ENCODE assay signal across 8 mouse cellular contexts in the genomic region with DNA sequence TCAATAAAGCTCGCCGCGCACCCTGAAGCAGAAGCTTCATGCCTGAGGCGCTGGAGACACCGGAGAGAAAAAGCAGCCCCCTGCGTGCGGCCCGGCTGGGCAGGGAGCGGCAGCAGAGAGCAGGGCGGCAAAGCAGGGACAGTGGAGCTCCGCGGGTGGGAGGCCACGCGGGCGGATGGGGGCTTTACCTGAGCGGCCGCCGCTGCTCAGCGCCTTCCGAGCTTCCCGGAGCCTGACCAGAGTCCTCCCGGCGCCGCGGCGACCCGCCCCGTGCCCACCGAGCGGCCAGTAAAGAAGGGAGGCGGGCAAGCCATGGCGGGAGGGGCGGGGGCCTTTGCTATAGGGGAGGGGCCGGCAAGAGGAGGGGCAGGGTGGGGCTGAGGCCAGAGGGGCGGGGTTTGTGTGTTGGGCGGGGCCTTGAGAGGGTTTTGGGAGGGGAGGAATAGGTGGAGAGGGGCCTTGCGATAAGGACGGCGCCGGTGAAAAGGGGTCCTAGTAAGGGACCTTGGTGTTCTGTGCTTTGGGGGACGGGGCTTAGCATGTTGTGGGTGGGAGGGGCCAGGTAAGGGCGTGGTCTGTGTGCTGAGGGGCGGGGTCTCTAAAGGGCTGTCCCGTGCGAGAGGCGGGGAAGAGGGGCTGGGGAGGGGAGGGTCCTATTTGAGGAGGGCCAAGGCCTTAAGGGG. TPM values are rescaled to one million over a fixed set of nuclear protein-coding genes. Genes with fewer than 3 reads are reported as not detected.
DNase-seq lines count a peak whose midpoint lies in the region; ATAC-seq lines count a peak whose summit lies in the region.

A gene (minus strand): TSS at position 326 of the 683 bp plus-strand sequence.

- peak; percentile 83 for DNase-seq in ZHBTc4 (ENCODE audit: low read depth, low spot score)
- DNase-seq in cerebellum, adult 8-10 months: peak; percentile 39
- peak; percentile 45 for DNase-seq in forelimb bud, embryonic 11.5 days (ENCODE audit: low read depth, low spot score)
- peak; percentile 62 for DNase-seq in induced T-regulatory cell, adult 2 months (ENCODE audit: low read depth)
- peak; percentile 69 to 73 for DNase-seq in left cerebral cortex, postnatal 36 days (ENCODE audit: low spot score in 2 of 2)
- peak; percentile 72 for DNase-seq in right cerebral cortex, postnatal 25 days

- intact Hi-C loops in left cerebral cortex, postnatal 36 days (cut with DNase I): no loop called here

- peak; percentile 56 for ATAC-seq in megakaryocyte progenitor cell, adult 5-6 weeks (replicated peaks; ENCODE audit: poor library complexity)
- no peak for ATAC-seq in erythroid progenitor cell, adult 5-6 weeks (replicated peaks; ENCODE audit: low FRiP score, poor library complexity, severe bottlenecking)

RNA-seq across cellular contexts. Expression of the gene that starts here (rescaled TPM):
- 10 to 100 TPM; 11.7 to 12.6 TPM for total RNA-seq in left cerebral cortex, postnatal 36 days (2021)
- 0.12 TPM in 1 of 2 replicates, not detected in the other for total RNA-seq in megakaryocyte progenitor cell, adult 5-6 weeks (2015)
- total RNA-seq in megakaryocyte progenitor cell, adult 5-6 weeks (2017): not detected in 2 replicates
- total RNA-seq in erythroid progenitor cell, adult 5-6 weeks (2015; ENCODE audit: low replicate concordance): not detected in 2 replicates
- total RNA-seq in erythroid progenitor cell, adult 5-6 weeks (2017; ENCODE audit: low replicate concordance): not detected in 2 replicates

Comparison
In these comparisons a context has a peak if more than half of its experiments do, and no peak if none do; other contexts are left out.
1. RNA of the gene that starts here (total RNA-seq): 11.7 to 12.6 TPM in left cerebral cortex, postnatal 36 days; 0.12 TPM in megakaryocyte progenitor cell, adult 5-6 weeks and not detected in erythroid progenitor cell, adult 5-6 weeks; every median in the first group is over 10 times any median in the second.
2. Peak in ATAC-seq in megakaryocyte progenitor cell, adult 5-6 weeks; RNA of the gene not detected or under 1 TPM.
3. Peak in every context shown above with its lines, with median percentiles within 50 percentile points of each other: DNase-seq.